ENCODE assay signal across 8 mouse cellular contexts in genomic region chr6:72454072-72454746, GRCm38 (mm10). TPM values are rescaled to one million over a fixed set of nuclear protein-coding genes. Genes with fewer than 3 reads are reported as not detected.
DNase-seq lines count a peak whose midpoint lies in the region; ATAC-seq lines count a peak whose summit lies in the region.

No protein-coding gene starts in this region.

- no peak for ATAC-seq in hindbrain, embryonic 11.5 days (ENCODE audit: low FRiP score)
- peak; percentile 63 for ATAC-seq in common myeloid progenitor, adult 5-6 weeks (replicated peaks; ENCODE audit: low read depth, poor library complexity, severe bottlenecking)

- 75% methylated on average over 7 of the region's 7 CpGs for WGBS in hindbrain, embryonic 11.5 days
- 77% methylated on average over 7 of the region's 7 CpGs for WGBS in hindbrain, embryonic 10.5 days
- 76% methylated on average over 7 of the region's 7 CpGs for WGBS in midbrain, embryonic 10.5 days

- H3K4me3 ChIP-seq in hindbrain, embryonic 11.5 days (ENCODE audit: low read depth, low read length), result no peak overlapping the region
- no peak overlapping the region for H3K4me3 ChIP-seq in hindbrain, embryonic 10.5 days
- no peak overlapping the region for H3K4me3 ChIP-seq in midbrain, embryonic 10.5 days

- DNase-seq in hindbrain, embryonic 11.5 days (ENCODE audit: low spot score), result no peak
- no peak for DNase-seq in hindbrain, embryonic 10.5 days (ENCODE audit: low spot score)
- peak; percentile 25 to 35 for DNase-seq in heart, postnatal 14 days
- no peak for DNase-seq in midbrain, embryonic 10.5 days (ENCODE audit: low spot score)
- no peak for DNase-seq in embryo, embryonic 10 days (ENCODE audit: low spot score)
- DNase-seq in cerebellum, adult 8-10 months, result no peak
- DNase-seq in thymus, postnatal 14 days, result no peak

- H3K9me3 ChIP-seq in hindbrain, embryonic 11.5 days (ENCODE audit: control insufficient read depth, low read length), result no peaks in the 10 kb centered on the region
- no peaks in the 10 kb centered on the region for H3K9me3 ChIP-seq in hindbrain, embryonic 10.5 days
- H3K9me3 ChIP-seq in midbrain, embryonic 10.5 days (replicated peaks), result no peaks in the 10 kb centered on the region

- no peaks in the 10 kb centered on the region for H3K27me3 ChIP-seq in hindbrain, embryonic 11.5 days (ENCODE audit: control insufficient read depth, insufficient read depth, low read length)
- 0 out of 2 replicates have a peak, but pooled peaks cover 3% of the 10 kb centered on the region for H3K27me3 ChIP-seq in hindbrain, embryonic 10.5 days (ENCODE audit: insufficient read depth, poor library complexity, severe bottlenecking)
- no peaks in the 10 kb centered on the region for H3K27me3 ChIP-seq in midbrain, embryonic 10.5 days (ENCODE audit: low read depth, poor library complexity, severe bottlenecking)

- peak overlapping the region; percentile 36 for H3K27ac ChIP-seq in hindbrain, embryonic 11.5 days (ENCODE audit: low read depth, low read length)
- no peak overlapping the region for H3K27ac ChIP-seq in hindbrain, embryonic 10.5 days
- H3K27ac ChIP-seq in midbrain, embryonic 10.5 days (replicated peaks), result peak overlapping the region; percentile 60

- intact Hi-C loops in heart, postnatal 14 days (cut with DNase I), result no loop called here

- no peak overlapping the region for H3K9ac ChIP-seq in hindbrain, embryonic 11.5 days (ENCODE audit: low read depth, low read length)

- no peaks in the 10 kb centered on the region for H3K4me1 ChIP-seq in hindbrain, embryonic 11.5 days (replicated peaks; ENCODE audit: control insufficient read depth, insufficient read depth, low read length)
- peaks cover 12% of the 10 kb centered on the region; the same call in 1 of the 2 replicates for H3K4me1 ChIP-seq in hindbrain, embryonic 10.5 days (replicated peaks)
- peaks cover 11% of the 10 kb centered on the region; the same call in 1 of the 2 replicates for H3K4me1 ChIP-seq in midbrain, embryonic 10.5 days

- H3K36me3 ChIP-seq in hindbrain, embryonic 11.5 days (ENCODE audit: control insufficient read depth, insufficient read depth, low read length), result no peaks in the 10 kb centered on the region
- no peaks in the 10 kb centered on the region for H3K36me3 ChIP-seq in hindbrain, embryonic 10.5 days
- no peaks in the 10 kb centered on the region for H3K36me3 ChIP-seq in midbrain, embryonic 10.5 days

- H3K4me2 ChIP-seq in hindbrain, embryonic 11.5 days (replicated peaks; ENCODE audit: low read depth, low read length), result no peak overlapping the region

RNA-seq across cellular contexts. Expression of gene Mat2a, which starts 14.9 kb away (rescaled TPM):
- 409 and 478 TPM in 2 replicates for polyA plus RNA-seq in hindbrain, embryonic 11.5 days (2014; fragmentation: Nextera tagmentation; extraction: Ambion mirVana)
- polyA plus RNA-seq in hindbrain, embryonic 10.5 days (2016; fragmentation: Nextera tagmentation; extraction: Ambion mirVana), result 320 and 408 TPM in 2 replicates
- total RNA-seq in common myeloid progenitor, adult 5-6 weeks (2017), result 300 and 303 TPM in 2 replicates
- 100 to 1,000 TPM; 186 to 202 TPM for total RNA-seq in heart, postnatal 14 days (2021)
- polyA plus RNA-seq in midbrain, embryonic 10.5 days (2016; fragmentation: Nextera tagmentation; extraction: Ambion mirVana), result 431 and 439 TPM in 2 replicates

RNA-seq across cellular contexts. Expression of gene Ggcx, which starts 40.1 kb away (rescaled TPM):
- 12.9 and 13.1 TPM in 2 replicates for polyA plus RNA-seq in hindbrain, embryonic 11.5 days (2014; fragmentation: Nextera tagmentation; extraction: Ambion mirVana)
- polyA plus RNA-seq in hindbrain, embryonic 10.5 days (2016; fragmentation: Nextera tagmentation; extraction: Ambion mirVana), result 18.5 and 19.6 TPM in 2 replicates
- 6.6 and 12.7 TPM in 2 replicates for total RNA-seq in common myeloid progenitor, adult 5-6 weeks (2017)
- 10 to 100 TPM; 29.8 to 32.5 TPM for total RNA-seq in heart, postnatal 14 days (2021)
- polyA plus RNA-seq in midbrain, embryonic 10.5 days (2016; fragmentation: Nextera tagmentation; extraction: Ambion mirVana), result 15.3 and 21.5 TPM in 2 replicates

Comparison
In these comparisons a context has a peak if more than half of its experiments do, and no peak if none do; other contexts are left out.
1. DNase-seq: peak in heart, postnatal 14 days (2 of 2); none in hindbrain, embryonic 11.5 days (single experiment), hindbrain, embryonic 10.5 days (single experiment), midbrain, embryonic 10.5 days (single experiment), embryo, embryonic 10 days (single experiment), cerebellum, adult 8-10 months (single experiment) and thymus, postnatal 14 days (single experiment).